5 mouse cellular contexts compared by ENCODE assay signal in genomic region chr2:175067681-175068261, GRCm38 (mm10).
DNase-seq lines count a peak whose midpoint lies in the region; TF ChIP-seq lines count a peak whose summit lies in the region.
"Not testable (repeated sequence)": the region's sequence is repeated elsewhere in the genome, so short reads cannot be mapped to it uniquely, and the experiment has no call there.

Gm14393 (minus strand) TSS chr2:175067781.

- not testable (repeated sequence) for H3K27me3 ChIP-seq in E14TG2a.4 (ENCODE audit: insufficient read depth, low read length)

- H3K4me3 ChIP-seq in E14TG2a.4 (replicated peaks; ENCODE audit: low read length), result peak within 1 kb of the TSS; percentile 80

- not testable (repeated sequence) for TF ChIP-seq CTCF in E14TG2a.4 (conservative IDR thresholded peaks at IDR 0.05; ENCODE audit: low read length)

- H3K36me3 ChIP-seq in E14TG2a.4 (ENCODE audit: insufficient read depth, low read length), result peaks cover 13% of the 10 kb centered on the region

- H3K9me3 ChIP-seq in E14TG2a.4 (ENCODE audit: low read length), result not testable (repeated sequence)

- H3K4me1 ChIP-seq in E14TG2a.4 (replicated peaks; ENCODE audit: low read depth, low read length), result not testable (repeated sequence)

- DNase-seq in 3T3-L1 (ENCODE audit: low read depth, low spot score), result peak; percentile 9
- DNase-seq in ES-CJ7 (ENCODE audit: low read depth, low spot score), result peak; percentile 94
- peak; percentile 99 for DNase-seq in R1 (ENCODE audit: low read depth, low spot score)
- DNase-seq in ZHBTc4 (ENCODE audit: low read depth, low spot score), result peak; percentile 94

Comparison
In these comparisons a context has a peak if more than half of its experiments do, and no peak if none do; other contexts are left out.
1. Peak in every context shown above with its lines: DNase-seq and H3K4me3 ChIP-seq.
2. DNase-seq: peak in every context shown above with its lines; median percentile 99 in R1; 94 in ES-CJ7; 94 in ZHBTc4; 9 in 3T3-L1.